Mouse (Mus musculus): ENCODE measurements around the gene Mypop. TPM values are rescaled to one million over a fixed set of nuclear protein-coding genes. Genes with fewer than 3 reads are reported as not detected.

The Mypop gene
- 1 to 10 TPM; 4.7 to 6.4 TPM for total RNA-seq (2021)
- long read RNA-seq, experiment 1, partial matches to known transcripts, result 0 of 4 reads
- long read RNA-seq, experiment 1, other reads (novel, unspliced or antisense), result 2 of 4 reads
- long read RNA-seq, experiment 2, partial matches to known transcripts, result 0 of 3 reads
- long read RNA-seq, experiment 2, other reads (novel, unspliced or antisense), result 3 of 3 reads

DNA sequence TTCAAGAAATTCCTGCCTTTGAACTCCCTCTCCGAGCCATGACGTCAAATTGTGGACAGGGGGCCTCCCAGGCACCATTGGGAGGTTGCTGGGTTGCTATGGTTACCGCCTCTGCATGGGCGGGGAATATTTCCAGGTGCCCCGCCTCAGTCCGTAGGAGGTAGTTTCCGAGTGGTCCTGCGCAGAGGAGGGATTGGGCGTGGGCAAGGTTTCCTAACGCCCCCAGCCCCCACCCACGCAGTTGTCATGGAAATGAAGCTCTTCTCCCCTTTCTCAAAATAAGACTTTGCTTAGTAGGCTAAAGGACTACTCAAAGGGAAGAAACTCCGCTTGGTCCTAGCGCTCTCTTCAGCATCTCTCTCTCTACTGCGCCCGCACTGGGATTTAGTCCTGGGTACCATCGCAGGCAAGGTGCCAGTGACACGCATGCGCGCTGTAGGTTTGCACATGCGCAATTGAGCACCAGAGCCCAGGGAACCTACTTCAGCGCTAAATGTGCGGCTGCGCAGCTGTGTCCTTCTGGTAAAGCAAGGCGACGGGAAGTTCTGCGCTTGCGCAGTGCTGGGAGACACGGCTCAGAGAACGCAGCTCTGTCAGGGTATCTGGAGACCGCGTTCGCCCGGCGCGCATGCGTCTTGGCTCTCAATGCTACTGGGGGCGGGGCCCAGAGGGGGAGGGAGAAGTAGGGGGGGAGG, at the start of gene Mypop:
TSS of gene Mypop (plus strand) at position 645 of the 695 bp plus-strand sequence.
- intact Hi-C loops (cut with DNase I), result loop anchor here (5.0 kb wide), 1 partner anchor 83 kb away; no protein-coding TSS in a partner anchor
- peak; percentile 99 to 100 for DNase-seq

DNA sequence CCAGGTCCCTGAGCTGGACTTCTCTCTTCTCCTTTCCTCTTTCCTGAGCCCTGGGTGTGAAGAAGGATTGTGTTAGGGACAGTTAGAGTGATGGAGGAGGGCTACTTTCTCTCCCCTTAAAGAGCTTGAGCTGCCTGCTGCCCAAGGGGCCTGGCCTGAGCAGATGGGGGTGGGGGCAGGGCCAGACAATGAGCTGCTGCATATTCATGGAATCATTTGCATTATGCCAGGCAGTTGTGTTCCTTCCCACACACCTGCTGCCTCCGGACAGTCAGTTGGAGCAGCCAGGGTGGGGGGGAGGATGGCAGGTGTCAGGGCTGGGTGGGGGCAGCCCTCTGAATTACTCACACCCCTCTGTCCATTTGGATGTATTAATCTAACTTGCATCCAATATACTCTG, 48.7 kb upstream of the Mypop start:
- DNase-seq, result no peak

DNA sequence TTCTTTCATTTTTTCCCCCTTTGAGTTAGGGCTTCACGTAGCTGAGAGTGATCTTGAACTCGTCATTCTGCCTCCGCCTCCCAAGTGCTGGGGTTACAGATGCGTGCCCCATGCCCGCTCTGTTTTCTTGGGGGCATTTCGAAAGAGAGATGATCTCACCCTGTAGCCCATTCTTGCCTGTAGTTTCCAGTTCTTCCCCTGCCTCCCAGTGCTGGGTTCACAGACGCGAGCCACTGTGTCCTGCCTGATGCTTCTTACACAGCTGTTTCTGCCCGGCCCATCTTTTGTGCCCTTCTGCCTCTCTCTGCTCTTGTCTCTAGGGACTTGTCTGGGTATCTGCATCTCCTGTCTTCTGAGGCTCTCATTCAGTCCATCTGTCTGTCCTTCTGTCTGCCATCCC, 48.2 kb upstream of the Mypop start:
- no peak for DNase-seq
- intact Hi-C loops (cut with DNase I), result no loop called here

More for the DNA sequence above, 48.7 kb upstream of the Mypop start:
- intact Hi-C loops (cut with DNase I), result no loop called here

DNA sequence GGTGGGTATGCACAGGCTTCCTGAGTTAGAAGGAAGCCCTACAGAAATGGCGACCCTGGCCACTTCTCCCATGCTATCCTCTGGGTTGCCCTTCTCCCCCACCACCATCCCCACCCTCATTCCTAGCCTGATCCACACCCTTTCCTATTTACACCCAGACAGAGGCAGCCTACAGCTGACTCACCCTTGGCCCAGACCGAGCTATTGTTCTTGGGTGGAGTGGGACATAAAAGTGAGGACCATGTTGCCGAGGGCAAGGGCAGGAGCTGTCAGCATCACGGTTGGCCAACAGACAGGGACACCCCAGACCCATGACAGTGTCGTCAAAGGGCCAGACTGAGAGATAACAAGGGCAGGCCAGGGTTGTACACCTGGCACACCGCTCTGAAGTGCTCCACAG, 42.9 kb upstream of the Mypop start:
- intact Hi-C loops (cut with DNase I), result no loop called here
- peak; percentile 35 for DNase-seq

DNA sequence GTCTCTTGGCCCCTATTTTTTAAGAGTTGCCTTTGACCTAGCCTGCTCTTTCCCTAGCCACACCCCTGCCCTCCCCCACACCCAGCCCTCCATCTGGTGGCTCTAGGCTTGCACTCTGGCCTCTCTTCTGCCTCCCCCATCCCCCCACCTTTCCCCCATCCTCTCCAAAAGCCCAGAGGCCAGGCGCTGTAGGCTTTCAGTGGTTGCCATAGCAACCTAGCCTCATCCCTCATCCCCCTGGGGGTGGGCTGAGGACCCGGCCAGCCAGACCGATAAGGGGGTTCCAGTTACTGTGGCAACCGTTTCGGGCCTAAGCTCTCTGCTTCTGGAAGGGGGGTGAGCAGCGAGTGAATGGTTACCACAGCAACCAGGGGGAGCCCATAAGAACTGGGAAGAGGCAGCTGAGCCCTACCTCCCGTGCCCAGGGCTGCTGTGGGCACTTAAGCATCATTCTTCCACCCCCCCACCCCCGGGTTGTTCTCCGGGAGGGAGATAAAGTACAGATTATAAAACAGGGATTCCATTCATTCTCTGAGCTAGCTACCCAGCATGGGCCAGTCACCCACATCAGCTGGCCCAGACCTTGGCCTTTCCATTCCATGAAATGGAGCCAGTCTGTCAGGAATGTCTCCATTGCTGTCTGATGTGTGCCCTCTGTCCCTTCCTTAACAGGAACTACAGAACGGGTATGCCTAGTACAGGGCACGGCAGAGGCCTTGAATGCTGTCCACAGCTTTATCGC, 41.1 kb upstream of the Mypop start:
- intact Hi-C loops (cut with DNase I), result no loop called here
- no peak for DNase-seq

DNA sequence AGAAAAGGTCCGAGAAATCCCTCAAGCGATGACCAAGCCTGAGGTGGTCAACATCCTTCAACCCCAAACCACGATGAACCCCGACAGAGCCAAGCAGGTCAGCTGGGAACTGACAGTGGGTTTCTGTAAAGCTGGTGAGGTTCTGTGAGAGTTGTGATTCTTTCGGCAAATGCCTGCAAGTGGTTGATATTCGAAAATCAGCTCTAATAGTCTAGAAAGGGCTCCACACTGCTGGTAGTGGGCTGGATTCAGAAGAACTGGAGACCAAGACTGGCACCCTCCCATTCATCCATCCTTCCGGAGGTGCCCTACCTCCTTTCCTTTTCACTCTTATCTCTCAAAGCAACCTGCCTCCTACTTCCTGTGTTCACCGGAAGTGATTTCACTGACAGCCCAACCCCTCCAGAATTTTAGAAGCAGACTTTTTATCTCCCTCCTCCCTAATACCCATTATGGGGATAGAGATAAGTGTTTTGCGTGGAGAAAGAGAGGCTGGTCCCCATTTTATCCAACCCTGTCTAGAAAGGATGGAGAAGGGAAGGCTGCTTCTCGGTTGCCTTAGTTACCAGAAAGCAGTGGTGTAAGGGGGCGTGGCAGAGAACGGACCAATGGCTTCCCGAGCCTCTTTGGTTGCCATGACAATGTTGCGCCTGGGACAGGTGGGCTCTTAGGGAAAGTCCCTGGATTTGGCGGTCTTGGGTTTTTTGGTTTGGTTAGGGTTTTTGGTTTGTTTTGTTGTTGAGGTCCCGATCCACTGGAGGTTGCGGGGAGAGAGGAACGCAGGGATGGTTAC, 40.3 kb upstream of the Mypop start:
- DNase-seq, result no peak
- intact Hi-C loops (cut with DNase I), result no loop called here

DNA sequence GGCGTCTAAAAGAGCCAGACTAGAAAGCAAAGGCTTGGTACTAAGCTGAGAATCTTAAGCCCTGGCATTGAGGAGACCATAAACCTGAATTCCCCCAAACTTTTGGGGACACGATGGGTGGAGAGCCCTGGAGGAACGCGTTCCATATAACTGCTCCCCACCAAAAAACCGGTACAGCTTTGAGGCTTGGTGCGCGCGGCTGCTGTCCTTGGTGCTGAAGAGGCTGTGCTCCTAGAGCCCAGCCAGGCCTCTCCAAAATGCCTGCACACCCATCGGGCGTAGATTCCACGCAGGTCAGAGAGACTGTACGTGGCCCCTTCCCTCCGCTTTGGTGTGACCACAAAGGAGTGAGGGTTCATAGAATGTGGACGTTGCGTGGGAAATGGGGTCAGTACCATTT, 39.6 kb upstream of the Mypop start:
- no peak for DNase-seq
- intact Hi-C loops (cut with DNase I), result no loop called here

DNA sequence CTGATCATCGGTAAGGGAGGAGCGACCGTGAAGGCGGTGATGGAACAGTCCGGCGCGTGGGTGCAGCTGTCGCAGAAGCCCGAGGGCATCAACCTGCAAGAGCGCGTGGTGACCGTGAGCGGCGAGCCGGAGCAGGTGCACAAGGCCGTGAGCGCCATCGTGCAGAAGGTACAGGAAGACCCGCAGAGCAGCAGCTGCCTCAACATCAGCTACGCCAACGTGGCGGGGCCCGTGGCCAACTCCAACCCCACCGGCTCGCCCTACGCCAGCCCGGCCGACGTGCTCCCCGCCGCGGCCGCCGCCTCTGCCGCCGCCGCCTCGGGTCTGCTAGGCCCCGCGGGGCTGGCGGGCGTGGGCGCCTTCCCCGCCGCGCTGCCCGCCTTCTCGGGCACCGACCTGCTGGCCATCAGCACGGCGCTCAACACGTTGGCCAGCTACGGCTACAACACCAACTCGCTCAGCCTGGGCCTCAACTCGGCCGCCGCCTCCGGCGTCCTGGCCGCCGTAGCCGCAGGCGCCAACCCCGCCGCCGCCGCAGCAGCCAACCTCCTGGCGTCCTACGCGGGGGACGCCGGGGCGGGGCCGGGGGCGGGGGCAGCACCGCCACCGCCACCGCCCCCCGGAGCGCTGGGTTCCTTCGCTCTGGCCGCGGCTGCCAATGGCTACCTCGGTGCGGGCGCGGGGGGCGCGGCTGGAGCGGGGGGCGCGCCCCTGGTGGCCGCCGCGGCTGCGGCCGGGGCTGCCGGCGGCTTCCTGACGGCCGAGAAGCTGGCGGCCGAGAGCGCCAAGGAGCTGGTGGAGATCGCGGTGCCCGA, 33.3 kb upstream of the Mypop start:
- intact Hi-C loops (cut with DNase I), result no loop called here
- peak; percentile 42 to 45 for DNase-seq

DNA sequence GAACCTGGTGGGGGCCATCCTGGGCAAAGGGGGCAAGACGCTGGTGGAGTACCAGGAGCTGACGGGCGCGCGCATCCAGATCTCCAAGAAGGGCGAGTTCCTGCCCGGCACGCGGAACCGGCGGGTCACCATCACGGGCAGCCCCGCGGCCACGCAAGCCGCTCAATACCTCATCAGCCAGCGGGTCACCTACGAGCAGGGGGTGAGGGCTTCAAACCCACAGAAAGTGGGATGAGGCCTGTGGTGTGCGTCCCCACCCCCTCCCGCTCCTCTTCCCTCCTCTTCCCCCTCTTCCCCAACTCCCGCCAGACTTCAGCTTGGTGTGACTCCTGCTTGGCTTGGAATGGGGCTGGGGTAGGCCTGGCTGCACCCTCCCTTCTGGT, 32.7 kb upstream of the Mypop start:
- intact Hi-C loops (cut with DNase I), result no loop called here

DNA sequence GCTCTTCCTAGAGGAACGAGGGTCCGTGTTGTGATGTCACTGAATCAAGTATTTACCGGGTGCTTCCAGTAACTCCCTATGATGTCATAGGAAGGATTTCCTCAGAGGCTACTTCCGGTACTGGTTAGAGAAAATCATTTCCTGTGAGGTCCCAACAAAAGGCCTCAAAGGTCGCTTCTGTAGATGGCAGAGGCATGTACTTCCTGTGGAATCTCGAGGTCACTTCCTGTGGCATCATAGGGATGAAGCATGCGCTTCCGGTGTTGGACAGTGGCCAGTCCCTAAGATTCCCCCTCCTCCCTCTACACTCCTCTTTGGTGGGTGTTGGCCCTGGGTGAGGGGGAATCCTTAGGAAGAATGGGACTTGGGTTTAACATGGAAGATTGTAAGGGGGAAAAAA, 31.6 kb upstream of the Mypop start:
- no peak for DNase-seq
- intact Hi-C loops (cut with DNase I), result no loop called here

More for the DNA sequence above, 32.7 kb upstream of the Mypop start:
- no peak for DNase-seq

DNA sequence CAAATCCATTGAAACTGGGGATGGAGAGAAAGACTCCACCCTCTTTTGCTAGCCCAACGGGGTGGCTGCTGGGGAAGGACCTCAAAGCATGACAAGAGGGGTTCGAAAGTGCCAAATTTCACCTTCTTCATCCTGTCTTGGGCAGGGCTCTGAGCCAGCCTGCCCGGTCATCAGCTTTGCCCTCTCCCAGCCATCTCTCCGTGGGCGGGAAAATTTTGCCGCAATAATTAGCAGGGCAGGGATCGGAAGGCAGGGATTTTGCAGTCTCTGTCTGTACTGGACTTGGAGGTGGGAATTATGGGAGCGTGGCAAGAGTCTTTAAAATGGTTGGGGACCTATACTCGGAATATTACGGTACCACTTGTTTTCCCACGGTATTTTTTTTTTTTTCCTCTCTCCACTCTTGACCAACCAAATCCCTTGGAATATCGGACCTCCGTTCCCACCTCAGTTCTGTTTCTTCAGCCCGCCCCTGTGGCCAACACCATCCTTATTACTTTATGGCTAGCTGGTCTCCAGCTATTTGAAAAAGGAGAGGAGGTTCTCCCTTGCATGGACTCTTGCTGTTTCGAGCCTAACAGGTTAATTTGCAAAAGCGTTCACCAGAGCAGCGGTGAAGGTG, 28.8 kb upstream of the Mypop start:
- DNase-seq, result no peak
- intact Hi-C loops (cut with DNase I), result loop anchor here (5.0 kb wide), 1 partner anchor 65 kb away; no protein-coding TSS in a partner anchor

DNA sequence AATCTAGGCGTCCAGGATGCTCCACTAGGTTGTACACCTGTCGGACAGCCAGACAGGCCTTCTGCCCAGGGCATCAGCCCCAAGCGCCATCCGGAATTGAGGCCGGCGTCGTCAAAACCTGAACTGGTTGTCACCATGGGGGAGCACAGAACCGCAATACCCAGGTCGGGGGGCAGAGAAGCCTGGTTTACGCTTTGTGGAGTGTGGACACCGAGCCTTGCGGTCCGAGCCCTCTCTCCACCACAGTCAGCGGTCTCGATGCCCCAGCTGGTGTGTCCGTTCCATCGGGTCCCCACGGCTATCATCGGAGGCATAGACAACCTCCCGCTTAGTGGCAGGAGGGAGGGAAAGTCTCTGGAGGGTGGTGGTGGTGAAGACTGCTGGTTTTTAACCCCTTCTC, 28.2 kb upstream of the Mypop start:
- no peak for DNase-seq
- intact Hi-C loops (cut with DNase I), result loop anchor here (5.0 kb wide), 1 partner anchor 65 kb away; no protein-coding TSS in a partner anchor

DNA sequence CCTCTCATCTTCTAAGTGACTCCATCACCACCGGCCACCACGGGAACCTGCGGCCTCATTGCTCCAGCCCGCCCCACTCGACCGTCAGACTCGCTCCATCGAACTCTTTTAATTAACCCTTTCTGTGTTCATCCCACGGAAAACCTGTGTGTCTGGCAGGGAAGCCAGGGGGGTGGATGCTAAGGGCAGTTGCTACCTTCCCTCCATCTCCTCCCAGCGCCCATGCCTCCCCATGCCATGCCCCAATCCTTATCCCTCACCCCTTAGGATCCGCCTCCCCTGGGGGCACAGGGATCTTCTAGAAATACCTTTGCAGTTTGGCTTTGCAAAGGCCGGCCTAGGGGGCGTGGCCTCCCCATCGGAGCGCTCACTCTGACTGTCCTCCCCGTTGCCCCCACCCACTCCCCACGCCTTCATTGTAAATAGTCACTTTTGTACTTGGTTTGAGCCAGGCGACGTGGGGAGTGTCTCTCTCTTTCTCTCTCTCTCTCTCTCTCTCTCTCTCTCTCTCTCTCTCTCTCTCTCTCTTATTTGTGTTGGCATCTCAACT, 27.7 kb upstream of the Mypop start:
- DNase-seq, result no peak
- intact Hi-C loops (cut with DNase I), result loop anchor here (5.0 kb wide), 1 partner anchor 66 kb away; no protein-coding TSS in a partner anchor

DNA sequence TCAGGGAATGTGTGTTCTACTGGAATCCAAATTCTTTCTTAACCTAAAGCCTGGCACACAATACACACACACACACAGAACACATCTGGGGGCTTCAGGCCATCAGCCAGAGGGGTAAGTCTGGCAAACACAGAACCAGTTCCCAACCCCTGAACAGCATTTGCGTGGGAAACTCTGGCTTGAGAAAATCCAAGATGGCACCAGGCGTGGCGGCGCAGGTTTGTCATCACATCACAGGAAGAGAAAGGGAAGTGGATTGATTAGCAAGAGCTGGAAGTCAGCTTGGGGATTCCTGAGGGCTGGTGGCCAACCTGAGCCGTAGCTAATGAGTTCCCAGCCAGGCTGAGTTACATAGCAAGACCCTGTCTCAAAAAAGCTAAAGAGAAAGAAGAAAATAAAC, 25.7 kb upstream of the Mypop start:
- DNase-seq, result no peak
- intact Hi-C loops (cut with DNase I), result no loop called here

DNA sequence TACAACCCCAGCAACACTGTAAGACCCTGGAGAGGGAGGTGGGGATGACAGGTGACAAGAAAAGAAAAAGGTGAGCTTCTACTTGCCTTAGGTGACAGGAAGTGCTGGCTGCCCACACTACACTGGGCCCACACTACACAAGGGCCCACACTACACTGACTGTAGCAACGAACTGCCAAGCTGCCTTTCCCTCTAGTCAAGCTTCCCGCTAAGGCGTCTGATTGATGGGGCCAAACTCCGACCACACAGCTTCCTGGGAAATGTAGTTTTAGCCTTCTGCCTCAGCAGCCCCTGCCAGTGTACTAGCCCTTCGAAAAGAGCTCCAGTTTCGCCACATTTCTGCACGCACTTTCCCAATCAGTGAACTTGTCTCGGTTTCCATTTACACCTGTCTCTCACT, 23.4 kb upstream of the Mypop start:
- no peak for DNase-seq
- intact Hi-C loops (cut with DNase I), result no loop called here

DNA sequence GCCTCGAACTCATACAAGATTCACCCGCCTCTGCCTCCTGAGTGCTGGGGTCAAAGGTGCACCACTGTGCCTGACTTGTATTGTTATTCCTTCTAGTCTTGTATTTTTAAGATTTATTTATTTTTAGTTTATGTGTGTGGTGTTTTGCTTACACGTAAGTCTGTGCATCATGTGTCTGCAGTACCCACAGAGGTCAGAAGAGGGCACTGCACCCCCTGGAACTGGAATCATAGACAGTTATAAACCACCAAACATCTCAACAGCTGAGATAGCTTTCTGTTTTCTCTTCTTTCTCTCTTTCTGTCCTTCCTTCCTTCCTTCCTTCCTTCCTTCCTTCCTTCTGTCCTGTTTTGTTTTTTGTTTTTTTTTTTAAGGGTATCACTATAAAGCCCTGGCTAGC, 20.1 kb upstream of the Mypop start:
- intact Hi-C loops (cut with DNase I), result no loop called here
- no peak for DNase-seq

DNA sequence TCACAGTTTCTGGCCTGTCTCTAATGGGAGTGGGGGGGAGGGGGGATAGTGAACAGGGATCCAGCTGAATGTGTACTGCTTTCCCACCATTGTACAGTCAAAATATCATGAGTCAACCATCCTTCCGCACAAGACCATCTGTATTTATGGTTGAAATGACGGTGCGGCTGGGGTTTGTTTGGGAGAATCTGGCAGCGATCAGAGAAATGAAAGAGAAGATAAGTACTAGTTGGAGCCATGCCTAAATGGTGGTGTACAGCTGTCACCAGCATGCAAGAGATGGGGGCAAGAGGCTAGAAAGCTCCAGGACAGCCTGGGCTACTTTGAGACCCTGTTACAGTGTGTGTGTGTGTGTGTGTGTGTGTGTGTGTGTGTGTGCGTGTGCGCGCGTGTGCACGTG, 12.7 kb upstream of the Mypop start:
- intact Hi-C loops (cut with DNase I), result no loop called here
- DNase-seq, result no peak

DNA sequence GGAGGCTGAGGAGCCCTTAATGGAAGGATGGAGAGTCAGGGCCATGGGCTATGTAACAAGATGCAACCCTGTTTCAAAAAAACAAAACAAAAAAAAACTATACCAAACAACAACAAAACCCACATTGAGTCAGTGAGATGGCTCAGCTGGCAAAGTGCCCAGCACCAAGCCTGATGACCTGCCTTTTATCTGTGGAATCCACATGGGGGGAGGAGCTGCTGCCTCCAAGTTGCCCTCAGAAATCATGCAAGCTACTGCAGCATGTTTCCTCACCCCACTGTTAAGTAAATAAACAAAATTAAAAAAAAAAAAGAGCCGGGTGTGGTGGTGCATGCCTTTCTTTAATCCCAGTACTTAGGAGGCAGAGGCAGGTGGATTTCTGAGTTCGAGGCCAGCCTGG, 4.5 kb upstream of the Mypop start:
- DNase-seq, result no peak
- intact Hi-C loops (cut with DNase I), result no loop called here

DNA sequence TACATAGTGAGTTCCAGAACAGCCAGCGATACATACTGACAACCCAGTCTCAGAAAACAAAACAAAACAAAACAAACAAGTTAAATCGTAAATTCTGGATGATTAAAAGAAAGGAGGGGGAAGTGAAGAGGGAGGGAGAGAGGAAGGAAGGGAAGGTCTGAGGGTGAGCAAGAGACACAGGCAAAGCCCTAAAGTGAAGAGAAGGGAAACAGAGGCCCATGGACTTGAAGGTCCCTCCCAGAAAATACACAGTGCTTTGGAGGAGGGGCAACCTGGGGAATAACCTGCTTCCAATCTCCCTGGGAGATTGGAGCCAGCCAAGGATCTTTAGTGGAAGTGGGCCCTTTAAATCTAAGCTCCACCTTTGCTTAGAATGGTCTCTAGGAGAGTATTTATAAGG, 3.9 kb upstream of the Mypop start, which contains the start of gene Nanos2:
TSS of gene Nanos2 (plus strand) at position 301 of the 400 bp plus-strand sequence.
- intact Hi-C loops (cut with DNase I), result no loop called here
- no peak for DNase-seq

Measured in gastrocnemius, postnatal 36 days (tissue).